Mouse (Mus musculus): ENCODE measurements around the gene 2700097O09Rik. TPM values are rescaled to one million over a fixed set of nuclear protein-coding genes. Genes with fewer than 3 reads are reported as not detected.

Gene 2700097O09Rik
- polyA plus RNA-seq, 1 experiment from 2014 or later, result 45.6 TPM

DNA sequence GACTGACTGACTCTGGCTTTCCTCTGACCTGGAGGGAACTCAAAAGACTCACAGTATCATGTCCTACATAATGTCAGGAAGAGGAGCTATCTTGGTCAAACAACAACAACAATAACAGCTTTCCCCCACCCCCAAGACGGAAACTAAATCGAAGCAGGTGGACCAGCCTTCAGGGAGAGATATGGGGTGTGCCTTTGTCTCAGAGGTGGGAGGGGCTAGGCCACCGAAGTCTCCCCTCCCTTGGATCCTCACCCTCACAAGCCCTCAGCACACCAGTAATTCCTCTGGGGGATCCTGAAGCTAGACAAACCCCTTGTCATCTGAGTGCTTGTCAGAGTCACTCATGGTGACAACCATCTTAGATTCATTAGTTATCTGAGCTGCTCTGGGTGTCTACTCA is 20.1 kb downstream of the 2700097O09Rik start:
- H3K27me3 ChIP-seq (replicated peaks; ENCODE audit: low read depth, poor library complexity, severe bottlenecking), result no peaks in the 10 kb centered on the region
- 74% methylated on average over 3 of the region's 3 CpGs for WGBS
- H3K27ac ChIP-seq (replicated peaks), result no peak overlapping the region
- H3K4me1 ChIP-seq, result no peaks in the 10 kb centered on the region
- H3K36me3 ChIP-seq (replicated peaks), result peaks cover 48% of the 10 kb centered on the region
- no peaks in the 10 kb centered on the region for H3K9me3 ChIP-seq
- DNase-seq (ENCODE audit: low spot score), result no peak
- H3K4me3 ChIP-seq, result no peak overlapping the region

DNA sequence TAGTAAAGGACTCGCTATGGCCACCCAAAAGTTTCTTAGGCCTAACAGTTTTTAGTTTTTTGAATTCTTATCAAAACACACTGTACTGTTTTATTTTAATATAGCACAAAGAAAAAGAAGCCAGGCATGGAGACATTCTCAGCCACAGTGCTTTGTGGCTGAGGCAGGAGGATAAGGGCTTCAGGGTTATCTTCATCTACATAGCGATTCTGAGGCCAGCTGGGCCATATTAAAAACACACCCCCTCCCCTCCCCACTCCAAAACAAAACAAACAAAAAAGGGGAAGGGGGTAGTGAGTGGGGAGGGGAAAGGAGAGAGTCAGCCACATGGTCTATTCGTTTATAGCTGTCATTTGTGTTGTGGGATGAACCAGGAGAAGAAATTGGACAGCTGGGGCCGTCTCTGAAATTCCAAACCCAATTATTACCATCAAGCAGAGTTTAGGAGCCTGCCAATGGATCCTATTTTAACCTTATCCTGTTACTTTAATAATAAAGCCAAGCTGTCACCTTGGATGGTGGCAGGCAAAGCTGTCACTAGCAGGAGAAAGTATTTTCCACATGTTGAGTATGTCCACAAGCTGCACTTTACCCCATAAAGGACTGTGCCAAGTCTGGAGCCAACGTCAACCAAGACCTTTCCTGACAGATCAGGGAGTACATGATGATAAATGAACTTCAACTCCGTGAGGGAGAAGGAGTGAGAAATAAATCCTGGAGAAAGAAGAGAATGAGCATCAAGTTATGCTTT is 20.9 kb downstream of the 2700097O09Rik start:
- DNase-seq (ENCODE audit: low spot score), result no peak
- H3K9me3 ChIP-seq, result no peaks in the 10 kb centered on the region
- H3K4me3 ChIP-seq, result no peak overlapping the region
- no peaks in the 10 kb centered on the region for H3K27me3 ChIP-seq (replicated peaks; ENCODE audit: low read depth, poor library complexity, severe bottlenecking)
- no peak overlapping the region for H3K27ac ChIP-seq (replicated peaks)
- no peaks in the 10 kb centered on the region for H3K4me1 ChIP-seq
- peaks cover 43% of the 10 kb centered on the region for H3K36me3 ChIP-seq (replicated peaks)
- WGBS, result 73% methylated on average over 6 of the region's 6 CpGs

DNA sequence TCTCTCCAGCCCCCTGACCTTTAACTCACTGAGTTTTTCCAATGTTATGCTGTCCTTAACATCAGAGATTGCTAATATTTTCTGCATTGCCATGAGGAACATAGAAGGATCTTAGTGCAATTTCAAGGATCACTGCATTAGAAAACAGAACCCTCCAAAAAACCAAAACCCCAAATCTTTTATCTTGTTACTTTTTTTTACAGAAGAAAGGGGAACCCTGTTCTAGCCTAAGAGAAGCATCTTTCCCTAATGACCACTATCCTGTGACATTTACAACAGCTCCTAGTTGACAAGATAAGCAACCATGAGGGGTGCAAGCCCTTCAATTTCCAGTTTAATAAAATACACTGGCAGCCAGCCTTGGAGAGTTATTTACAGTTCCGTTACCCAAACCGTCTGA is 23.2 kb downstream of the 2700097O09Rik start:
- no peaks in the 10 kb centered on the region for H3K9me3 ChIP-seq
- no peak overlapping the region for H3K4me3 ChIP-seq
- H3K27me3 ChIP-seq (replicated peaks; ENCODE audit: low read depth, poor library complexity, severe bottlenecking), result no peaks in the 10 kb centered on the region
- 85% methylated on average over 2 of the region's 2 CpGs for WGBS
- H3K27ac ChIP-seq (replicated peaks), result no peak overlapping the region
- H3K36me3 ChIP-seq (replicated peaks), result peaks cover 47% of the 10 kb centered on the region
- no peak for DNase-seq (ENCODE audit: low spot score)
- H3K4me1 ChIP-seq, result no peaks in the 10 kb centered on the region

DNA sequence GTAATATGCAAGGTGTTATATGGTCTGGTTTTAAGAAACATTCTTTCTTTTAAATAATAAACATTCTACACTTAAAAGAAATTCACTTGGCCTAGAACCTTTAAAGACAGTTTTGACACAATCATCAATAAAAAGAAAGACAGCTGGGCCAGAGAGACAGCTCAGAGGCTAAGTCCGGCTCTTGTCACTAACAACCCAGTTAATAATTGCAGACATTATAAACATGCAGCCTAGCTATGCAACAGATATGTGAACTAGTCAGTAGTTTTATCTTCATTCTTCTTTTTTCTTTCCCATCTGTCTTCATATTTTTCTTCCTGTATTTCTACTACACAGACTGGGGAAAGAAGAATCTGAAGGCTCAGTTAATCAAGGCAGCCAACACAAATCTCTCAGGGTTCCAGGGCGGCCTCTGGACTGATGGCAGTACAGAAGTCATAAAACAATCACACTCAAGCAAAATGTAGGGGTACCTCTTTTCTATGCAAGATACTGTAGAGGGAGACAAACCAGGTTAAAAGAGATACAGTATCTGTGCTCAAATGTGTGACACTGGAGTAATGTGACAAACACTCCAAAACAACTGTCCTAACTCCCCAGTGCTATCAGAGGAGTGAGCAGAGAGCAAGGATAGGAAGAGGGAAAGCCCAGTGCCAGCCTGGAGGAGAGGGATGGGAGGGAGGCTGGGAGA is 25.2 kb downstream of the 2700097O09Rik start:
- WGBS, result 87% methylated on average over 2 of the region's 2 CpGs
- H3K27ac ChIP-seq (replicated peaks), result no peak overlapping the region
- no peaks in the 10 kb centered on the region for H3K9me3 ChIP-seq
- DNase-seq (ENCODE audit: low spot score), result no peak
- no peaks in the 10 kb centered on the region for H3K27me3 ChIP-seq (replicated peaks; ENCODE audit: low read depth, poor library complexity, severe bottlenecking)
- H3K4me3 ChIP-seq, result no peak overlapping the region
- H3K36me3 ChIP-seq (replicated peaks), result peaks cover 34% of the 10 kb centered on the region
- no peaks in the 10 kb centered on the region for H3K4me1 ChIP-seq

DNA sequence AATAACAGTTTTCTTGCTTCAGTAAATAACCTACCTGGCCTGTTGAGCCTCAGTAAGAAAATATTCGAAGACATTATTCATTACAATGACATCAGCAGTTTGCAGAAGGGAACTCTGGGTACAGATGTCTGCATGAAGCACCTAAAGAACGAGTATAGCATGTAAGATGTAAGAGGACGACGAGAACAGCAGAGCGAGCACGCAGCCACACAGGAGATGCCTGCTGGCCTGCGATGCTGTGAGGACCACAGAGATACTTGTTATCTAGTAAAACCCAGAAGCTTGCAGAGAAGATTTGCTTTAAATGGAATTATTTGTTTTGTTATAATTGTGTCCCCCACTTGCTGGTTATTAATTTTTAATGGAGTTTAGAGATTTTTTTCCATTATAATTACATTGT is 26.6 kb downstream of the 2700097O09Rik start:
- Histone ChIP-seq H3K27ac (replicated peaks) (no peak overlapping the region), H3K9me3 (no peaks in the 10 kb centered on the region), H3K27me3 (replicated peaks; ENCODE audit: low read depth, poor library complexity, severe bottlenecking) (no peaks in the 10 kb centered on the region), H3K36me3 (replicated peaks) (peaks cover 31% of the 10 kb centered on the region), H3K4me1 (no peaks in the 10 kb centered on the region), H3K4me3 (no peak overlapping the region)
- WGBS, result 91% methylated on average over 7 of the region's 7 CpGs
- no peak for DNase-seq (ENCODE audit: low spot score)

DNA sequence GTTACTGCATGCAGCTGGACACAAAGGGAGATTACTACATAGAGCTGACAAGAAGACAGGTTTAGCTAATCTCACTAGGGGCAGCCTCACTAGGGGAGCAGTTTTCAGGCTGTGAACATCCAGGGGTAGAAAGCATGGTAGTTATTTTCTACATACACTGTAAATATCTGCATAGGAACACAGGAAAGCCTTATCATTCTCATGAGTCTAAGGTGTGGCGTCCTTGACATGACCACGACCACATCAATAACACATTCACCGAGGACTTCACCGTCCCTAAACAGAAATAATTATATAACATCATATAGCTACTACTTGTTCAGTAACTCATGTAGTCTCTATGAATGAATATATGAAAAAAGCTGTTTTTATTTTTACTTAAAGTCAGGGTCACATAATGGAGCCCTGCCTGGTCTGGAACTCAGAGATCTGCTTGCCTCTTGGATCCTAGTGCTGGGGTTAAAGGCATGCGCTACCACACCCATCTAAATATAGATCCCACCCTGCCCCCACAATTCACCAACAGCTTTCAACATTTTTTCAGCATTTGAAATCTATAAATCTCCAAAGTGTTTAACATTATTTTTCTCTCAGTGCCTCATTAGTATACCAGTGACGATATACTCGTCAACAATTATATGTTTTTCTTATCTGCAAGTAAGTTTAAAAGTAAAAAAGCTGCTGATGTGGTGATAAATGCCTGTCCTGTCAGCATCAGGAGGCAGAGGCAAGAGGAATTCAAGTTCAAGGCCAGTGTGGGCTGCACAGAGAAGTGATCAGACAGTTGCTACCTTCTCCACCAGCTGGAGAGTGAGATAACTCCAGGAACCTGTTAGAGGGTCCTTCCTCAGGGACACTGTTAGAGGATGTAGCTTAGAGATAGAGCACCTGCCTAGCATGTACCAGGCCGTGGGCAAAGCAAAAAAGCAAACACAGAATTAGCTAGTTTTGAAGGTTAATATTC is 28.4 kb downstream of the 2700097O09Rik start:
- Histone ChIP-seq H3K36me3 (replicated peaks) (peaks cover 29% of the 10 kb centered on the region), H3K27me3 (replicated peaks; ENCODE audit: low read depth, poor library complexity, severe bottlenecking) (no peaks in the 10 kb centered on the region), H3K27ac (replicated peaks) (no peak overlapping the region), H3K9me3 (no peaks in the 10 kb centered on the region), H3K4me1 (no peaks in the 10 kb centered on the region), H3K4me3 (no peak overlapping the region)
- 92% methylated on average over 8 of the region's 8 CpGs for WGBS
- DNase-seq (ENCODE audit: low spot score), result no peak

DNA sequence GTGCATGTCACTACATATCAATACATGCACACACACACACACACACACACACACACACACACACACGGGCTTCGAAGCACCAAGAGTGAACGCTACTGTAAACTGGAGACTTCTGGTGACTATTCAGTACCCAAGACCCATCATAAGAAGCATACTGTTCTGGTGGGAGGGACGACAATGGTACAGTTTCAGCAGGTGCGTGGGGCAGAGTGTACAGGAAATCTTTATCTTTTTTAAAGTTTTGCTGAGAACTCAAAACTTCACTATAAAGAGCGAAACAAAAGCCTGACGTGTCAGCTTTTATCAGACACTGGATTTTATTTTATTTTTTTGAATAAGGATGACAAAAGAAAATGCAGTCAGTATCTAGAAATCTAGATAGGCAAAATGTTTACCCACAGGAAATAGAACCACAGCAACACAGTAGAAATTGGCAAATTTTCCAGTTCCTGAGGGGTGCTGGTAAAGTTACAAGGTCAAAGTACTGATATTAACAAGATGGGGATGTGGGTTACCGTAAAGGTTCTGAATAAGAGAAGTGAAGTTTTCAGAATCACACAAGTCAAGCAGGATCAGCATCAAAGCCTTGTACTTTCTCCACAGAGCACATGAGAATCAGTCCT is 30.1 kb downstream of the 2700097O09Rik start:
- 95% methylated on average over 8 of the region's 8 CpGs for WGBS
- DNase-seq (ENCODE audit: low spot score), result no peak
- no peaks in the 10 kb centered on the region for H3K4me1 ChIP-seq
- H3K27ac ChIP-seq (replicated peaks), result no peak overlapping the region
- no peaks in the 10 kb centered on the region for H3K9me3 ChIP-seq
- no peak overlapping the region for H3K4me3 ChIP-seq
- H3K27me3 ChIP-seq (replicated peaks; ENCODE audit: low read depth, poor library complexity, severe bottlenecking), result no peaks in the 10 kb centered on the region
- peaks cover 38% of the 10 kb centered on the region for H3K36me3 ChIP-seq (replicated peaks)

DNA sequence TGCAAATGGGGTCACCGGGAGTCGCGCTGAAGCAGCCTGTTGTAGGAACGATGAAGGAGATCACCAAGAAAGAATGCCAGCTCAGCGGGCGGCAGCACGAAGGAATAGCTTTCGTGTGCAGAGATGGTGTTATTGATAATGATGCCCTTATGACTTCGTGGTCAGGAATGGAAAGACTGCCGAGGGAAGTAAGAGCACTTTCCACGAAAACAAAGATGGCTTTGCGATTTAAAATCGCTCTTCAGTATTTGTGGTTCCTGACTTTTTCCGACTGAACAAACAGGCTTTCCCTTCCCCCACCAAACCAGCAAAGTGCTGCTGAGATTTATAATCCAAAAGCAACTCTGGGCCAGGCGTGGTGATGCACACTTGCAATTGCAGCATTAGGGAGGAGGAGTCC is 38.9 kb downstream of the 2700097O09Rik start:
- H3K9me3 ChIP-seq, result no peaks in the 10 kb centered on the region
- 81% methylated on average over 15 of the region's 15 CpGs for WGBS
- H3K27me3 ChIP-seq (replicated peaks; ENCODE audit: low read depth, poor library complexity, severe bottlenecking), result no peaks in the 10 kb centered on the region
- no peak overlapping the region for H3K27ac ChIP-seq (replicated peaks)
- DNase-seq (ENCODE audit: low spot score), result no peak
- no peak overlapping the region for H3K4me3 ChIP-seq
- no peaks in the 10 kb centered on the region for H3K4me1 ChIP-seq
- H3K36me3 ChIP-seq (replicated peaks), result peaks cover 20% of the 10 kb centered on the region

DNA sequence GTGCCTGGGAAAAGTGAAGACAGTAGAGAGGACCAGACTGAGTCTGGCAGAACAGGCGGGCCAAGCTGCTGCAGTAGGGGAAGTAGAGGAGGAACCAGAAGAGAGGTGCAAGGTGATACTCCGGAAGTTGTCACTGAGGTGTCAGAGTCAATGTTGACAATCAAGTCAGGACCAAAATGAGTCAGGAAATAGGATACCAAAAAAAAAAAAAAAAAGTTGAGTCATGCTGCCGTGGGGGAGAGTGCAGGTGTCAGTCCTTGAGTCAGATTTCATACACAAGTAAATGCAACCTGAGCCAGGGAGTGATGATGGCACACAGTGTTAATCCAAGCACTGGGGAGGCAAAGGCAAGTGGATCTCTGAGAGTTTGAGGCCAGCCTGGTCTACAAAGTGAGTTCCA is 52.8 kb downstream of the 2700097O09Rik start:
- WGBS, result 60% methylated on average over 3 of the region's 3 CpGs
- H3K9me3 ChIP-seq, result no peaks in the 10 kb centered on the region
- no peak overlapping the region for H3K27ac ChIP-seq (replicated peaks)
- no peaks in the 10 kb centered on the region for H3K27me3 ChIP-seq (replicated peaks; ENCODE audit: low read depth, poor library complexity, severe bottlenecking)
- H3K4me1 ChIP-seq, result no peaks in the 10 kb centered on the region
- H3K4me3 ChIP-seq, result no peak overlapping the region
- no peaks in the 10 kb centered on the region for H3K36me3 ChIP-seq (replicated peaks)
- no peak for DNase-seq (ENCODE audit: low spot score)

DNA sequence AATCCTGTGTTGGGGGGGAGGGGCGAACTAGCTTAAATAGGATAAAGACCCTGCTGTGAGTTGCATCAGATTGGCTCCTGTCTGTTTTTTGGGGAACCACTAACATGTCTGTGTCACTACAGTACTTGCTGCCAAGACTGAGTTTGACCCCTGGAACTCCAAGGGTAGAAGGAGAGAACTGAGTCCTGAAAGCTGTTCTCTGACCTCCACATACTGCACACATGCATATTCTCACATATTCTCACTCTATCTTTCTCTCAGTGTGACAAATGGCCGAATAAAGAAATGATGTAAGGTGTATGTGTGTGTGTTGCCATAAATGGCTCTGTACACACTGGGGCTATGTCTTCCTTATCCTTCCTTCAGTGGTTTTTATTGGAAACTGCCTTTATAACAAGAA is 56.6 kb downstream of the 2700097O09Rik start:
- 69% methylated on average over 2 of the region's 2 CpGs for WGBS
- Histone ChIP-seq H3K27me3 (replicated peaks; ENCODE audit: low read depth, poor library complexity, severe bottlenecking) (no peaks in the 10 kb centered on the region), H3K36me3 (replicated peaks) (no peaks in the 10 kb centered on the region), H3K4me1 (no peaks in the 10 kb centered on the region), H3K4me3 (no peak overlapping the region), H3K9me3 (no peaks in the 10 kb centered on the region), H3K27ac (replicated peaks) (no peak overlapping the region)
- DNase-seq (ENCODE audit: low spot score), result no peak

DNA sequence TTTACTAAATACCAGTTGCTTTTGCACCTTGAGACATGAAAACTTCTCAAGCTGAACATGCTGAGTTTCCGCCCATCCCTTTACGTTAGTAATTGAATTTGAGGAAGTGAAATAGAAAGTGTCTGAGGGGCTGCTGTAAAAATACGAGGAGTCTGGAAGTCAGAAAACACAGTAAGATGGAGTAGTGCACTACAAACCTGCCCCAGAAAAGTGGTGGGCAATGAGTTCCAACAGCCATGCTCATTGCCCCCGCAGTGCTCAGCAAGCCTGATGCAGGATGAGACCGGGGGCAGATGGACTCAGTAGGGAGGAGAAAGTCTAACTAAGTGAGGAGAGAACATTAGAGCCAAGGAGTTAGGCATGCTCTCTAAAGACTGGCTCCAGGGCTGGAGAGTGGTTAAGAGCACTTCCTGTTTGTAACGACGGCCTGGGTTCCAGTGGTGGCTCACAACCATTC is 60.5 kb downstream of the 2700097O09Rik start:
- no peak for DNase-seq (ENCODE audit: low spot score)
- WGBS, result 86% methylated on average over 7 of the region's 7 CpGs
- no peaks in the 10 kb centered on the region for H3K36me3 ChIP-seq (replicated peaks)
- peaks cover 10% of the 10 kb centered on the region for H3K4me1 ChIP-seq
- H3K4me3 ChIP-seq, result no peak overlapping the region
- no peak overlapping the region for H3K27ac ChIP-seq (replicated peaks)
- H3K27me3 ChIP-seq (replicated peaks; ENCODE audit: low read depth, poor library complexity, severe bottlenecking), result no peaks in the 10 kb centered on the region
- no peaks in the 10 kb centered on the region for H3K9me3 ChIP-seq

DNA sequence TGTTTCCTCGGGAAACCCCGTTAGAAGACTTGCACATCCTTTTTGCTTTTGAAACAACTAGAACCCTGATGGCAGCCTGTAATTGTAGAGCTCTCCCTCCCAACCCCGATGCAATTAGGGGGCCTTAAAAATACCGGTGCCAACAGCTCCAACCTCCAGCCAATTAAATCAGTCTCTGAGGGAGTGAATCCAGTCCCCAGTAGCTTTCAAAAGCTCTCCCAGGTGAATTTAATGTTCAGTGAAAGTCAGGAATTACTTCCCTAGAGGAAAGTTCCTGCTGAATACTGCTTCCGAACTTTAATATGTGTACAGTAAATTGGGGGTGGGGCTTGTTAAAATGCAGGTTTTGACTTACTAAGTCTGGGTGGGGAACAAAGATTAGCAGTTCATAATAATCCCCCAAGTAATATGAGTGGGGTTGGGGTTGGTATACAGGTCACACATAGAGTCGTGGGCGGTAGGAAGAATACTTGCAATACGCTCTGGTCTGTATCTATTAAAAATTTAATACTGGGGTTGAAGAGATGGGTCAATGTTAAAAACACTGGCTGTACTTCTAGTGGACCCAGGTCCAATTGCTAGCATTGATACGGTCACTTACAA is 62.7 kb downstream of the 2700097O09Rik start:
- H3K9me3 ChIP-seq, result no peaks in the 10 kb centered on the region
- no peaks in the 10 kb centered on the region for H3K36me3 ChIP-seq (replicated peaks)
- 62% methylated on average over 9 of the region's 9 CpGs for WGBS
- H3K27me3 ChIP-seq (replicated peaks; ENCODE audit: low read depth, poor library complexity, severe bottlenecking), result no peaks in the 10 kb centered on the region
- H3K4me3 ChIP-seq, result no peak overlapping the region
- no peak overlapping the region for H3K27ac ChIP-seq (replicated peaks)
- H3K4me1 ChIP-seq, result peaks cover 10% of the 10 kb centered on the region
- DNase-seq (ENCODE audit: low spot score), result no peak
